10 mouse cellular contexts compared by ENCODE assay signal in genomic region chr19:4992371-4992770, GRCm38 (mm10). TPM values are rescaled to one million over a fixed set of nuclear protein-coding genes. Genes with fewer than 3 reads are reported as not detected.
DNase-seq lines count a peak whose midpoint lies in the region; ATAC-seq and TF ChIP-seq lines count a peak whose summit lies in the region.
"Had no signal": no experiment of that assay in that cellular context is flagged by ENCODE, and none has a peak within 500 bp of the region (broad histone marks: within the 10 kb centered on the region; RNA-seq: fewer than 3 reads in every experiment).

No protein-coding gene starts in this region.

- no peak for TF ChIP-seq EP300 in liver, postnatal 0 days (IDR thresholded peaks at IDR 0.05; ENCODE audit: low read depth)

- TF ChIP-seq CTCF in liver, postnatal 0 days (IDR thresholded peaks at IDR 0.05; ENCODE audit: low read depth): no peak
- TF ChIP-seq CTCF in olfactory bulb, adult 2 months (IDR thresholded peaks at IDR 0.05; ENCODE audit: insufficient read depth, low read depth, low read length): no peak

- H3K4me3 ChIP-seq in heart, embryonic 10.5 days: 0 out of 2 replicates have a peak overlapping the region, but pooled peaks have one; percentile 30
- H3K4me3 ChIP-seq in liver, postnatal 0 days (ENCODE audit: low read depth, low read length): no peak overlapping the region
- H3K4me3 ChIP-seq in liver, embryonic 11.5 days (ENCODE audit: low read depth, low read length): no peak overlapping the region
- no peak overlapping the region for H3K4me3 ChIP-seq in olfactory bulb, adult 2 months (ENCODE audit: insufficient read depth, low read depth, low read length)

- H3K27ac ChIP-seq in heart, embryonic 10.5 days: peak overlapping the region; percentile 69
- no peak overlapping the region for H3K27ac ChIP-seq in liver, postnatal 0 days (ENCODE audit: low read depth)
- no peak overlapping the region for H3K27ac ChIP-seq in liver, embryonic 11.5 days (ENCODE audit: low read depth, low read length)
- H3K27ac ChIP-seq in olfactory bulb, adult 2 months (ENCODE audit: insufficient read depth, low read depth, low read length): peak overlapping the region; percentile 97

- WGBS in heart, embryonic 10.5 days: 7% methylated on average over 8 of the region's 8 CpGs
- 11% methylated on average over 8 of the region's 8 CpGs for WGBS in liver, postnatal 0 days (ENCODE audit: insufficient replicate concordance)
- WGBS in liver, embryonic 11.5 days: 15% methylated on average over 8 of the region's 8 CpGs
- 8% methylated on average over 8 of the region's 8 CpGs for WGBS in olfactory bulb, adult 2 months

- H3K36me3 ChIP-seq in heart, embryonic 10.5 days: no peaks in the 10 kb centered on the region
- H3K36me3 ChIP-seq in liver, postnatal 0 days (replicated peaks; ENCODE audit: insufficient read depth, low read length): no peaks in the 10 kb centered on the region
- H3K36me3 ChIP-seq in liver, embryonic 11.5 days (ENCODE audit: control insufficient read depth, insufficient read depth, low read length): no peaks in the 10 kb centered on the region

- TF ChIP-seq POLR2A in olfactory bulb, adult 2 months (IDR thresholded peaks at IDR 0.05; ENCODE audit: insufficient read depth, low read depth, low read length): no peak

- H3K9me3 ChIP-seq in heart, embryonic 10.5 days: no peaks in the 10 kb centered on the region
- no peaks in the 10 kb centered on the region for H3K9me3 ChIP-seq in liver, postnatal 0 days (ENCODE audit: low read length)
- no peaks in the 10 kb centered on the region for H3K9me3 ChIP-seq in liver, embryonic 11.5 days (ENCODE audit: control insufficient read depth, low read length)

- no peak overlapping the region for H3K9ac ChIP-seq in liver, postnatal 0 days (replicated peaks)
- no peak overlapping the region for H3K9ac ChIP-seq in liver, embryonic 11.5 days (ENCODE audit: low read depth, low read length)

- ATAC-seq in liver, postnatal 0 days: no peak
- no peak for ATAC-seq in liver, embryonic 11.5 days (replicated peaks; ENCODE audit: low FRiP score)

- H3K4me2 ChIP-seq in liver, postnatal 0 days (ENCODE audit: low read depth, low read length): no peak overlapping the region
- H3K4me2 ChIP-seq in liver, embryonic 11.5 days: no peak overlapping the region

- peaks cover 41% of the 10 kb centered on the region for H3K27me3 ChIP-seq in heart, embryonic 10.5 days (ENCODE audit: insufficient read depth, poor library complexity, severe bottlenecking)
- H3K27me3 ChIP-seq in liver, postnatal 0 days (ENCODE audit: insufficient read depth, low read length): peaks cover 38% of the 10 kb centered on the region
- H3K27me3 ChIP-seq in liver, embryonic 11.5 days (replicated peaks; ENCODE audit: control insufficient read depth, insufficient read depth, low read length): peaks cover 45% of the 10 kb centered on the region

- H3K4me1 ChIP-seq in heart, embryonic 10.5 days: peaks cover 52% of the 10 kb centered on the region
- no peaks in the 10 kb centered on the region for H3K4me1 ChIP-seq in liver, postnatal 0 days (ENCODE audit: insufficient read depth)
- H3K4me1 ChIP-seq in liver, embryonic 11.5 days (replicated peaks; ENCODE audit: control insufficient read depth, insufficient read depth, low read length): no peaks in the 10 kb centered on the region
- peaks cover 49% of the 10 kb centered on the region for H3K4me1 ChIP-seq in olfactory bulb, adult 2 months (ENCODE audit: control insufficient read depth, insufficient read depth, low read length)

- no peak for DNase-seq in heart, embryonic 10.5 days (ENCODE audit: low spot score)
- no peak for DNase-seq in heart, adult 11 months
- peak; percentile 32 for DNase-seq in liver, postnatal 0 days
- no peak for DNase-seq in liver, embryonic 11.5 days (ENCODE audit: low spot score)
- peak; percentile 45 for DNase-seq in embryo, embryonic 11 days
- DNase-seq in urinary bladder, postnatal 4 days (ENCODE audit: low spot score in 2 of 2): no peak
- no peak for DNase-seq in adrenal gland, postnatal 10 days
- DNase-seq: thymus, adult 18-20 months had no signal

RNA-seq across cellular contexts. Expression of gene Npas4, which starts 2.3 kb away (rescaled TPM):
- 0.24 and 0.34 TPM in 2 replicates for polyA plus RNA-seq in heart, embryonic 10.5 days (2016; fragmentation: Nextera tagmentation; extraction: Ambion mirVana)
- polyA plus RNA-seq in liver, postnatal 0 days (2015; fragmentation: Nextera tagmentation; extraction: Ambion mirVana): not detected in 2 replicates
- polyA plus RNA-seq in liver, embryonic 11.5 days (2014; fragmentation: Nextera tagmentation; extraction: Ambion mirVana): 0.04 TPM in 1 of 2 replicates, not detected in the other
- polyA plus RNA-seq in olfactory bulb, adult 2 months (2012; ENCODE audit: insufficient read depth, insufficient read length, low replicate concordance, missing spikeins): not detected in 2 replicates
- under 1 TPM; 0.15 to 0.24 TPM for total RNA-seq in adrenal gland, postnatal 10 days (2021)
- polyA plus RNA-seq: liver, embryonic 16.5 days had no signal

RNA-seq across cellular contexts. Expression of gene Mrpl11, which starts 30.4 kb away (rescaled TPM):
- polyA plus RNA-seq in heart, embryonic 10.5 days (2016; fragmentation: Nextera tagmentation; extraction: Ambion mirVana): 128 and 142 TPM in 2 replicates
- polyA plus RNA-seq in liver, postnatal 0 days (2015; fragmentation: Nextera tagmentation; extraction: Ambion mirVana): 45.4 and 48.9 TPM in 2 replicates
- 138 and 139 TPM in 2 replicates for polyA plus RNA-seq in liver, embryonic 11.5 days (2014; fragmentation: Nextera tagmentation; extraction: Ambion mirVana)
- not detected in 2 replicates for polyA plus RNA-seq in olfactory bulb, adult 2 months (2012; ENCODE audit: insufficient read depth, insufficient read length, low replicate concordance, missing spikeins)
- 10 to 100 TPM; 72.0 to 75.1 TPM for total RNA-seq in adrenal gland, postnatal 10 days (2021)

RNA-seq across cellular contexts. Expression of gene Slc29a2, which starts 31.3 kb away (rescaled TPM):
- 7.6 and 12.0 TPM in 2 replicates for polyA plus RNA-seq in heart, embryonic 10.5 days (2016; fragmentation: Nextera tagmentation; extraction: Ambion mirVana)
- polyA plus RNA-seq in liver, postnatal 0 days (2015; fragmentation: Nextera tagmentation; extraction: Ambion mirVana): 0.87 and 1.0 TPM in 2 replicates
- polyA plus RNA-seq in liver, embryonic 11.5 days (2014; fragmentation: Nextera tagmentation; extraction: Ambion mirVana): 6.2 and 6.6 TPM in 2 replicates
- not detected in 2 replicates for polyA plus RNA-seq in olfactory bulb, adult 2 months (2012; ENCODE audit: insufficient read depth, insufficient read length, low replicate concordance, missing spikeins)
- 1 to 10 TPM; 3.2 to 5.1 TPM for total RNA-seq in adrenal gland, postnatal 10 days (2021)

RNA-seq across cellular contexts. Expression of gene B4gat1, which starts 46.3 kb away (rescaled TPM):
- polyA plus RNA-seq in heart, embryonic 10.5 days (2016; fragmentation: Nextera tagmentation; extraction: Ambion mirVana): 42.8 and 47.8 TPM in 2 replicates
- polyA plus RNA-seq in liver, postnatal 0 days (2015; fragmentation: Nextera tagmentation; extraction: Ambion mirVana): 11.7 and 12.4 TPM in 2 replicates
- polyA plus RNA-seq in liver, embryonic 11.5 days (2014; fragmentation: Nextera tagmentation; extraction: Ambion mirVana): 19.1 and 21.3 TPM in 2 replicates
- not detected in 2 replicates for polyA plus RNA-seq in olfactory bulb, adult 2 months (2012; ENCODE audit: insufficient read depth, insufficient read length, low replicate concordance, missing spikeins)
- 10 to 100 TPM; 28.7 to 35.7 TPM for total RNA-seq in adrenal gland, postnatal 10 days (2021)

RNA-seq across cellular contexts. Expression of gene AC124502.3, which starts 46.3 kb away (rescaled TPM):
- 1.6 and 2.5 TPM in 2 replicates for polyA plus RNA-seq in heart, embryonic 10.5 days (2016; fragmentation: Nextera tagmentation; extraction: Ambion mirVana)
- polyA plus RNA-seq in liver, postnatal 0 days (2015; fragmentation: Nextera tagmentation; extraction: Ambion mirVana): 0.19 and 0.31 TPM in 2 replicates
- 1.1 TPM in 2 replicates for polyA plus RNA-seq in liver, embryonic 11.5 days (2014; fragmentation: Nextera tagmentation; extraction: Ambion mirVana)
- polyA plus RNA-seq in olfactory bulb, adult 2 months (2012; ENCODE audit: insufficient read depth, insufficient read length, low replicate concordance, missing spikeins): not detected in 2 replicates
- 1 to 10 TPM; 1.8 to 2.8 TPM for total RNA-seq in adrenal gland, postnatal 10 days (2021)

Comparison
In these comparisons a context has a peak if more than half of its experiments do, and no peak if none do; other contexts are left out.
1. DNase-seq: peak in liver, postnatal 0 days (single experiment) and embryo, embryonic 11 days (single experiment); none in heart, embryonic 10.5 days (single experiment), heart, adult 11 months (single experiment), liver, embryonic 11.5 days (single experiment), urinary bladder, postnatal 4 days (0 of 2) and adrenal gland, postnatal 10 days (single experiment).
2. H3K27ac ChIP-seq: peak in heart, embryonic 10.5 days (single experiment) and olfactory bulb, adult 2 months (single experiment); none in liver, postnatal 0 days (single experiment) and liver, embryonic 11.5 days (single experiment).